Mouse (Mus musculus): ENCODE results near the gene Fggy.

Fggy gene

DNA sequence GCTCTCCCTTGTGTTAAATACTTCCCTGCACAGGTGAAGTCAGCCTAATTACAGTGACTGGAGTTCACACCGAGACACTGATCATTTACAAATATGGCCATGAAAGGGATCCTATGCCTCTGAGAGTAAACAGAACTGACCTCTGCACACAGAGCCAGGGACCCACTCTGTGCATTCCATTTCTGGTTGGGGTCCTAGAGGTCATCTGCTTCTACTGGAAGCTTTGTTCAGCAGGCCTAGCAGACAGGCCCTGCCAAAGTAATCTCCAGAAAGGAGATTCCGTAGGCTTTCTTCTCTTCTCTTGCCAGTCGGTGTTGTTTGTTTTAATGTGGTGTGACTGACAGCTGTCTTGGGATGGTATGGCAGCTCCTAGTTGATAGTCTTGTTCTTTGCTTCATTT, 101.7 kb downstream of the Fggy start:
- DNase-seq (ENCODE audit: extremely low spot score, low spot score): no peak

DNA sequence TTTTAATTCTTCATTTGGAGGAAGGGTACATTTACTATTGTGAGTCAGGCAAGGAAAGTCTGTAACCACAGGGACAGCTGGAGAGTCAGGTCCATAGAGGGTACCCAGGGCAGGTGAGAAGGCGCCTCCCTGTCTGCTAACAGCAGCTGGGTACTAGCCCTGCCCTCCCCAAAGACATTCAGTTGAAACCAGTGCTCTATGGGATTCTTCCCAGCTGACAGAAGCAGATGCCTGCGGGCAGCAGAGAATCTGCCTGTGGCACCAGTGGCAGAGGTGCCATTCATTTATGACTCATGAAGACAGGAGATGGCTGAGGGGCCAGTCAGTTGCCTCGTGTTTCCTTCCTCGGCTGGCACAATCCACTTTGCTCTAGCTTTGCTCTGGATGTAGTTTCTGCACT, 106.3 kb downstream of the Fggy start:
- DNase-seq (ENCODE audit: extremely low spot score, low spot score): no peak

DNA sequence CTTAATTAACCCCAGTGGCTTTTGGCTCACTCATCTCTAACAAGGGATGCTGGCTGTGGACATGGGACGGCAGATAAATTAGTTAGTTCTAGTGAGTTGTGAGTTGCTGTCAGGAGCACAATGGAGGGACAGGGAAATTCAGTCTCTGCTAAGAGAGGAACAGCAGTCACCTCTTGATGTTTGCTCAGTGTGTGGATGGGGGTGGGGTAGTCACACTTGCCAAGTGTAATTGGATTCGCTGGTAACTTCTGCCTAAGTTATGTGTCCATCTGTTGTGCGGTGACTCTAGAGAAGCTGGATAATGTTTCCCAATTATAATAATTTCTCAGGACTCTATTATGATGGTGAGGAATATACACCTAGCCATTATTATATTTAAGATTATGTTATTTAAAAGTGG, 107.0 kb downstream of the Fggy start:
- no peak for DNase-seq (ENCODE audit: extremely low spot score, low spot score)

DNA sequence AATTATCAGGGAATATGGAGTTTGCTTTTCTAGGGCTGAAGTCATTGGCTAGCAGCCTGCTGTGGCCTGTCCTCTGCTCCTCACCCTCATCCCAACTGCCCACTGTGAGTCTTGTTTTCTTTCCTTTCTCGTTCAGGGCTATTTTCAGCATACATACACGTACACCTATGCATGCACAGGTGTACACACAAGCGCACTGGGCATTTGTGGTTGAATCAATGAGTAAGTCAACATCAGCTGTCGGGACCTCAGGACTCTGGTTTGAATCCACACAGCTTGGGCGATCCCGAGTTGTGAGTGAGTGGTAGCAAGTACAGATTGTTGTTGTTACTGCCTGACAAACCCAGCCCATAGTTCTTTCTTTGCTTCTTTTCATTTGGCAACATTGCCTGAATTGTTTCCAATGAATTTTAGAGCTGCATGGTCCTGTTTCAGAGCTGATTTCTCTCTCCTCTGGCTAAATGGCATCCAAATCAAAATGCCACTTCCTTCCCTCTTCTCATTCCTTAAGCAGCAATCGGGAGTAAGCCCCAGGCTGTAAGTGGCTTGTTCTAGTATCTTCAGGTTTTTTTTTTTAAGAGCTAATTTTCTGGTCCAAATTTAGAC, 109.1 kb downstream of the Fggy start:
- DNase-seq (ENCODE audit: extremely low spot score, low spot score): no peak

DNA sequence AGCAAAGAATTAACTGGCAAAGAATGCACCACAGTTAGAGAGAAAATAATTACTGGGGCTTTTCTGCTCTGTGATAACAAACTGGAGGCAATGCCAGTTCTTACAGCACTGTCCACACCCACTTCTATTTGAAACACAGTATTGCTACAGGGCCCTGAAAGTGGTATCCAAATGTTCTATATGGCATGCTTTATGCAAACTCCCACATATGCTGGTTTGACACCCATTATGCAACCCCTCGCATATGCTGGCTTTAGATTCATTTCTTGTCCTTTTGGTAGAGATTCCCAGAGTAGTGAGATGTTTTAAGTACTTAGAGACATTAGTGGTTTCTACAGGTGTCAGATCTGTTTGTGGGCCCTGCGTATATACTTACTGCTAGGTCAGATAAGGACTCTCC, 109.6 kb downstream of the Fggy start:
- DNase-seq (ENCODE audit: extremely low spot score, low spot score): no peak

DNA sequence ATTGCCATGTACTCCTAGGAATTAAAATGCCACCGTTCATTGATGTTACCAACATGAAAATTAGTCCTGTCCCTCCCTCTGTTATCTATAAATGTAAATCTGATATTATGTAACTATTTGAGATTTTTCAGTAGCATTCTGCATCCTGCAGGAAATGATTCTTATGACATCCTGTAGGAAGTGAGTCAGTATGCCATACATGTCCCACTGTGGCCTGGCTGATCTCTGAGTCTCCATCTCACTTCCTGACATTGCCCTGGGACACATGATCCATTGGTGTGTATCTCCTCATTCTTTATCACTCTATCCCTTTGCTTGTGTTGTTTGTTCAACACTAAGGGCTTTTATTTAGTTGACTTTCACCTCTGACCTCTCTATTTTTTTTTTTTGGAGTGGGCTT, 110.3 kb downstream of the Fggy start:
- no peak for DNase-seq (ENCODE audit: extremely low spot score, low spot score)

DNA sequence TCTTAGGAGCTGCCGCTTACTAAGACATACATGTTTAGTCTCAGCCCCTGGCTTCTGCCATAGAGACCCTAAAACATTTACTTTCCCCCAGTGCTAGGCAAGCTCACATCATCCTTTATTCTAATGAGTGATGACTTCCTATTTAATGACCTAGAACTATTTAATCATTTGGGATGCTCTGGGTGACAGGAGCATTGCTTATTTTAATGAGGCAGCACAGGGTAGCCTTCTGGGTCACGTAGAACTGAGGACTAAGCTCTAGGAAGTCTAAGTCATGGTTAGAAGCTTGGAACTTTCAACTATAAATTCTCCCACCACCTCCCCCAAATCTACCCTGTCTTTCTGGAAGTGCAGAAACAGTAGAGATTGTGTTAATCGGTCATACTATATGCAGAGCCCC, 111.2 kb downstream of the Fggy start:
- no peak for DNase-seq (ENCODE audit: extremely low spot score, low spot score)

DNA sequence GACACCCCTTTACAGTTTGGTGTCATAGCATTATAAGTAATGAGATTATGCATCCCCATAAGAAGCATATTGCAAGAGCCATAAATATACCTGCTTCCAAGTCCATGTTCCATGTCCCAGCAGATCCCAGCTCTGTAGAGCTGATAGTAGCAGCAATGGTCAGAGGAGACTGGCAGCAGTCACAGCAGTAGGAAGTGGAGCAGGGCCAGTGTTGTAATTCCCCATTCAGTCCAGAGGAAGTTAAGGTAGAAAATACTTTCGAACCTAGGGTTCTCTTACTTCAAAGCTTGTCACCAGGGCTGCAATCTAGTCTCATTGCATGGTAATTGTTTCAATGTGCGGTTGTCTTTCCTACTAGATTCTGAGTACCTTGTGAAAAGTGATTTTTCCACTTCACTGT, 112.0 kb downstream of the Fggy start:
- DNase-seq (ENCODE audit: extremely low spot score, low spot score): no peak

DNA sequence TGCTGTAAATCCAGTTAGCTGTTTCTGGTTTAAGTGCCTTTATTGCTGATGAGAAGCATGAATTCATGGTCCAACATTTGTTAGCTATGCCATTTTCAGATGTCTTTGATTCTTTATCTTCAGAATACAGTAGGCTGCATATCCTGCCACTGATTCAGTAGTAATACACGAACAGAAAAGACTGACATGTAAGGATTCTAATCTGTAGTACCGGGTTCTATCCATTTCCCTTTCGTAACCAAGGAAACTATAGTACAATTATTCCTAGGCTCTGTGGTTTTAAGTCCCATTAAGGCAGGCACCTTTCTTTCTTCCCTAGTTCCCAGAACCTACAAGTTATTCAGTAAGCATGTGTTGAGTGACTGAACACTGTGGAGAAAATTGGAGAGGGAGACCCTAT, 113.3 kb downstream of the Fggy start:
- DNase-seq (ENCODE audit: extremely low spot score, low spot score): no peak

DNA sequence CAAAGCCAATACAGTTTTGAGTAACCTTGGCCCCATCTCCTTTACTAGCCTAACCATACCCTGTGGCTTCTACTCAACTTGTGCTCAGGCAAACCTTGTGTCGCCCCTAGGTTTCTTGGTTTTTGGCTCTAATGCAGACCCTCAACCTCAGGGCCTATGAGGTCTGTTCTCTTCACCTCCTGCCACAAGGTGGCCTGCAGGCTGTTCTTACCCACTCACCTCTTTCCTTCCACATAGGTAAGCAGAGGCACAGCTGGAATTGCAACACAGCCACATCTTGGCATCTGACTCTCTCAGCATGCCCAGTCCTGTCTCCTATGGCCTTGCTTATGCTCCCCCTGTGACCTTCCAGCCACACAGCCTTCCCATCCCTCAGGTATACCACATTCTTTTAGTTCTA, 114.7 kb downstream of the Fggy start:
- no peak for DNase-seq (ENCODE audit: extremely low spot score, low spot score)

DNA sequence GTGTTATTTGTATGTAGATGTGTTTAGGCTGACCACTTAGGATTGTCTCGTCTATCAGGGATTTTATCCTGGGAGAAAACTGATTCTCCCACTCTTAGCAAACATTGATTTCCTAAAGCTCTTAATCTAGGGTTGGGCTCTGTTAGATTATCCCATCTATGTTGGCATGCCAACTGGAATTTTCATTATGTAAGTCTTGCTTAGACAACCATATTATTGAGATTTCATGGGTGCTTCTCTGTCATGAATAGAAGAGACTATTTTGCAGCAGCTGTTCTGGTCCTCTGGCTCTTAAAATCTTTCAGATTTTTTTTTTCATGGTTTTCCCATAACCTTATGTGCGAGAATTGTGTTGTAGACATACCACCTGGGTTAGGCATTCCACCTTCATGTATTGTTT, 119.1 kb downstream of the Fggy start:
- DNase-seq (ENCODE audit: extremely low spot score, low spot score): no peak

DNA sequence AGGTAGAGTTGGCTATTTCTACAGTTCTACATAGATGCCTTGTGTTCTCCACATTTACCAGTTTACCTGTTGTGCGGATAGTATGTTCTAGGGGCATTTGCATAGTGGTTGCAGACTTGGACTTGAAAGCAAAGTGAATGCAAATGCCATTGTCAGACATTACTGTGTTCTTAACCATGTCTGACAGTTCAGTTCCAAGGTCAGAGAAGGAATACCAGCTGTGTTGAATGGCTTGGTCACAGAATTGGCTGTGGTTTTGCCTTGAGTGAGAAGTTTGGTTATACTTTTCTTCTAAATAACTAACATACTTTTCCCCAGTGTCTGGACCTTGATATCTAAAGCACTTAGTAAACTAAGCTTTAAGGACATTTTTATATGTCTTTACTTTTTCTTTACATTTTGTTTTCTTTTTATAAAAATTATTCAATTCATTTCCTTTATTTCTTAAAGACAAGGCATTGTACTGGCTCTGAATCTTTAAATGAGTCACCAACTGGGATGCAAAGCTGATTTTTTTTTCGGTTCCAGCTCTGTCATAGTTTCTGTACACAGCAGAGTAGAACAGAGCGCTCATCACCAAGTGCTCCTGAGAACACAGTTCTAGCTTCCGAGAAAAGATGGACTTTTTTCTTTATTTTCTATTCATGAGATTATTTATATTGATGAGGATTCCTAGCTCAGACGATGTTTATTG, 123.6 kb downstream of the Fggy start:
- DNase-seq (ENCODE audit: extremely low spot score, low spot score): no peak

DNA sequence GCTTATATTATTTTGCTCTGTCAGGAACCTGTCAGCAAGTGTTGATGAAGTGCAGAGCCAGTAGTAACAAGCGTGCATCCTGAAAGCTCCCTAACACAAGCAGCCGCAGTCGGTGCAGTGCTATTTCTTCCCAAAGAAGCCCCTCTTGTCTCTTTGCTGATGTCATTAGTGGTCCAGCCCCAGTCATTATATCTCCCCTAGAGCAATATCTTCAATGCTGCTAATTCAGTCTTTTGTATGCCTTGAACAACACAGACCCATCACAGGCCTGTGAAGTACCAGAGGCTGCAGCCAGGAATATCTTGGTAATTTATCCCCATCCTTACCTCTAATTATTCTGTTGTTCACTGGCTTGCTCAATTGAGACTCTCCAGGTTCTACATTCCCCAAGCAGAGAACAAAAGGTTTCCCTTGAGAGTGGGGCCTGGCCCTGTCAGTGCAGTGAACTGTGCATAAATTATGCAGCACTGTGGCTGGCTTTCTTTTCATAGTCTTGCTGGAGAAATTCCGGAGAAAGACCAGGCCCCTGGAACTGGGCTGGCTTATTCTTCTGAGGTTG, 127.3 kb downstream of the Fggy start:
- peak; percentile 59 for DNase-seq (ENCODE audit: extremely low spot score, low spot score)

DNA sequence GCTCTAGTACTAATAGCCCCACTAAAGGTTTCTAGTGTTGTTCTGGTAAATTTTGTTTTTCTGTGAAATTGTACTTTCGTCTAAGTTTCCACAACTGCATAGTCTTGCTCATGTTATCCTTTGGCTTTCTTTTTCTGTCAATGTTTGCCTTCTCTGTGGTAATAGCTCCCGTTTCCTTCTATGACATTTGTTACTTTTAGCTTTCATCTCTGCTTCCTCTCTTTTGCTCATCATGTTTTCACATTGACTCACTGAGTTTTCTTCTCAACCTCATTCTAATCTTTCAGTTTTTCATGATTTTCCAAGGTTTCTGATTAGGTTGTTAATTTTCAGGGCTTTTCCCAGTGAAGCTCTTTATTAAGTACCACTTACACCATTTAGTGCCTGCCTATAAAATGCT, 129.5 kb downstream of the Fggy start:
- no peak for DNase-seq (ENCODE audit: extremely low spot score, low spot score)

DNA sequence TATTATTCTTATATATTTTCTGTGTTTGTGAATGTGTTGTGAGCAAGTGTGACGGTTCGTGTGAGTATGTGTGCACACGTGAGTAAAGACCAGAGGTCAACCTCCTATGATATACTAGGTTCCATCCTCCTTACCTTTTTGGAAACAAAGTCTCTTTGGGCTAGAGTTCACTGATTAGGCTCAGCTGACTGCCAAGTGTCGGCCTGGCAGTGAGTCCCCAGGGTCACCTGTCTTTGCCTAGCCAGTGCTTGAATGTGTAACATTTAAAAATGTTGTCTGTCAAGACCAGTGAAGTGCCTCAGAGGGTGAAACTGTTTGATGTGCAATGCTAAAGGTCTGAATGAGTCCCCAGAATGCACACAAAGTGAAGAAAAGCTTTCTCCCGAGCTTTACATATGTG, 130.0 kb downstream of the Fggy start:
- DNase-seq (ENCODE audit: extremely low spot score, low spot score): no peak

DNA sequence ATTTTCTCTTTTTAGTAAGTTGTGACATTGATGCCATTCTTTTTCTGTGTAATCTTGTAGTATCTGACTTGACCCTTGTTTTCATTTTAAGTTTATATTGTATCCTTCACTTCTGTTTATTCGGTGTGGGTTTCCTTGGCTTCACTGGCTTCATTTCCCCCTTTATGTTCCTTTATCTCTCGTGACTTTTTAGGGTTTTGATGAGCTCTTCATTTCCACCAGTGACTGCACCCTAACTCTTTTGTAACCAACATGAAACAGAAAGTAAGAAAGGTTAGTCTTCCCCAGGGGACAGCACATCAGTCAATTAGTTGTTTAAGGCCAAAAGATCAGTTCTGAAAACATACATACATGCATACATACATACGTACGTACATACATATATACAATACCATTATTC, 130.9 kb downstream of the Fggy start:
- no peak for DNase-seq (ENCODE audit: extremely low spot score, low spot score)

DNA sequence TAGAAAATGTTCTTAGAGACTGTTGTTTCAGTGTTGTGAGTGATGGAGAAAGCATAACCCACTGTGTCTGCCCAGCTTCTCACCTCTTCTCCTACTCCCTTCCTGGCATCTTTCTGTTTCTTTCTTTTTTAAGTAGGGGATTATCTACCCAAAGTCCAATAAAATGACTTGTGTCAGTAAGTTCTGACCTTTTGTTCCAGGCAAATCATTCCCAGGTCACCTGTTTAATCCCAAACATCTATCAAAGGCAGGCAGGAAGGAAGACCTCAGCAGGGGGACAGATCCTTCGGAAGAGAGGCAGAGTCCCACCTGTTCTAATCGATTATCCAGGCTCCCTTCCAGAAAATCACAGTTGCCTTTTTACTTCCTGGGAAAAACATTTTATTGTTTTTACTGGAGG, 143.1 kb downstream of the Fggy start:
- DNase-seq (ENCODE audit: extremely low spot score, low spot score): no peak

DNA sequence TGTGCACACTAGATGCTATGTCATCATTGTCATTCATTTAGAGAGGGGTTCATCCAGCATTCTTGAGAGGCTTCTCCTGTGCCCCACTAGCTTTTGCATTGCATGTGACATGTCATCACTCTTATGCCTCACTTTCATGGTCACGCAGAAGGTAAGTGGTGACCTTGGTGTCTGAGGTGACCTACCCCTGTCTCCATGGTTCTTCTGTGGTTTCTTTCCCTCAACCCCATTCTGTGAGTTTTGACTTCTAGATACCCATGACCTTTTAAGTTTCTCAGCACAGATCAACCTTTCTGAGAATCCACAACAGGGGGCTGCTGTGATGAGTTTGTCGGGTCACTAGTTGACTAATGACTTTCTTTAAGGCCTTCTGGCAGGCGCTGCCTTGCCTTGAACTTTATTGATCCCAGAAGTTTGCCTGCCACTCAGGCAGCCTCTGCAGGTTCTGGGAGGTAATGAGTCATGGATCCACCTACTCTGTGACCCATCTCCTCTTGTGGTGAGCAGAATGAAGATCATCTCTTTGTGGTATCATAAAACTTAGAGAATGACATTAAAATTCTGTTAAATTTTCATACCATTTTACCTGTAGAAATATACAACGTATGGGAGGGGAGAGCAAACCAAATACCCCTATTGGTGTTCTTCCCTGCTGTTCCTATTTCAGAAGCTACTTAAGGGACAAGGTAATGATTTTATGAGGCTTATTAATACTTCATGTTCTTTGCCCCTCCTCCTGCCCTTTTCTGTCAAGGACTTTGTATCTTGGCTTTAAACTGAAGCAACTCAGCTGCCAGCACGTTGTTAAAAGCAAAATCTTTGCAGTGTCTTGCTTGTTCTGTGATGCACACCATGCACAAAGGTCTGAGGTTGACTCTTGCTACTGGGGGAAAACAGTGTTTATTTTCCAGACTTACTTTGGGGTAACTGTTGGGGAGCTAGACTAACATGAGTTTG, 150.9 kb downstream of the Fggy start:
- no peak for DNase-seq (ENCODE audit: extremely low spot score, low spot score)

DNA sequence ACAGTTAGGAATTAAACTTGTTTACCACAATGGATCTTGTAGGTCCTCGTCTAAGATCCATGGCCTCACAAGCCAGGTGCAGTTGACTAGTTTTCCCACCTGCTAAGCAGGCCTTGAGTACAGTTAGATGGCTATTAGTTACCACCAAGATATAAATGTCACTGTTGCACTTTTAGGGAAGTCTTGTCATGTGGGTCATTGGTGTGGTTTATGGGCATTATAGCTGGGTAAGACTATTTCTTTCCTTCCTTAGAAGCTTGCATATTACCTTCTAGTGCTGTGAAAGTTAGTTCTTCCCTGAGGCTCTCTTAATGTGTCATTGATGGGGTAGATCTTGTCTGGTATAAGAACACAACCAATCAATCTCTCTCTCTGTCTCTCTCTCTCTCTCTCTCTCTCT, 152.4 kb downstream of the Fggy start:
- no peak for DNase-seq (ENCODE audit: extremely low spot score, low spot score)

DNA sequence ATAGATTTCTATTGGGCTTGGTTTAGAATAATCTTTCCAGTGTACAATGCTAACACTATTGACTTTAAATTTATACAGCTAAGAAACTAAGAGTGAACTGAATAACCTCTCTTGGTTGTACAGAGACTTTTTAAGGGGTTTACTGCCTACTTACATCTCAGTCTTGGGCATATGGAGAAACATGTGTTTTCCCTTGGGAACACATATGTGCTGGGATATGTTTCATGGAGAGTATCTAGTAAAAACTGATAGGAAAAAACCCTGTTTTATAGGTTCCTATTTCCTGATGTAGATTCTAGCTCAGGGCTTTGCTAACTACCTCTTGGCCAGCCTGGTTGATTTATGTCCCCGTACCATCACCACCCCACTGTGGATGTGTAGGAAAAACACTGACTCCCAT, 155.5 kb downstream of the Fggy start:
- DNase-seq (ENCODE audit: extremely low spot score, low spot score): no peak

DNA sequence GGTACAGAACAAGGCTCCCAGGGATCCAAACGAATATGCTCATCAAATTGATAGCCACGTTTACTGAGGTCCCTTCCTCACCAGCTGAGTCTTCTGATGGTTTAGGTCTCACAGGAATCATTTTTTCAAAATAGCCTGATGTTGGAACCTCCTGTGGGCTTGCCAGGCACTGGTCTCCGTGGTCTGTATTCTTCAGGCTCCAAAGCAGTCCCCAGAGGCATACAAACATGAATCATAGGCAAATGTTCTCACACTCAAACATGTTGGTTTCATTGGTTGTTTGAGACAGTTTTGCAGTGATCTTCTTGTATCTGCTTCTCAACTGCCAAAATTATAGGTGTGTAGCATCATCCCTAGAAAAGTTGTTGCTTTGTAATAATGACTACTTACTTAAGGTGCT, 156.0 kb downstream of the Fggy start:
- DNase-seq (ENCODE audit: extremely low spot score, low spot score): no peak

DNA sequence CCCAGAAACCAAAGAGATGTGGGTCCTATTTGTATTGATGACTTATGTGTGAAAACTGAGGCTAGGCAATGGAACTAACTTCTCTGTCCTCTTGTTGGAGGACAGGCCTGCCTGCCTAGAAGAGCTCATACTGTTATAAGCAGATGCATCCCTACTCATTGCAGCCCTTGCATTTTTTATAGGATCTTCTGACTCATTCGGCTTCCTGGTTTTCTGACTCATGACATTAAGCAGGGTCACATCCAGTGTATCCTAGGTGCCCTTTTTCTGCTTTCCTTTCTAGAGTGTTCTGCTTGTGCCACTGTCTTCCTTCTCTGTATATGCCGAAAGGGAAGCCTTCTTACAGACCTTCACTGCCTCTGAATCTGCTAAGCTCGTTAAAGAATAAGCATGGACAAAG, 158.8 kb downstream of the Fggy start:
- DNase-seq (ENCODE audit: extremely low spot score, low spot score): no peak

Measured in neural tube, embryonic 10.5 days (tissue).